Mouse (Mus musculus): Measurements from ENCODE around the gene Scn11a. TPM values are rescaled to one million over a fixed set of nuclear protein-coding genes. Genes with fewer than 3 reads are reported as not detected.

Gene Scn11a
- polyA plus RNA-seq (2015; fragmentation: Nextera tagmentation; extraction: Ambion mirVana), result 0.29 and 0.52 TPM in 2 replicates

- H3K4me2 ChIP-seq, result no peak within 1 kb of the TSS
- H3K27me3 ChIP-seq, result no peaks in the 10 kb centered on the region
- H3K9ac ChIP-seq, result no peak within 1 kb of the TSS
- H3K4me1 ChIP-seq (replicated peaks), result 0 out of 2 replicates have a peak, but pooled peaks cover 3% of the 10 kb centered on the region
- no peaks in the 10 kb centered on the region for H3K36me3 ChIP-seq
- ATAC-seq (ENCODE audit: low FRiP score, low read depth), result no peak
- 51% methylated on average over 4 of the region's 4 CpGs for WGBS
- H3K27ac ChIP-seq (replicated peaks), result no peak within 1 kb of the TSS
- no peaks in the 10 kb centered on the region for H3K9me3 ChIP-seq
- H3K4me3 ChIP-seq, result no peak within 1 kb of the TSS
Observed at GRCm38 (mm10) chr9:119825297-119825696, at the start of gene Scn11a. TSS of gene Scn11a (minus strand) at chr9:119825456.

- Histone ChIP-seq H3K9ac (no peak overlapping the region), H3K4me2 (no peak overlapping the region), H3K4me1 (replicated peaks) (peaks cover 12% of the 10 kb centered on the region), H3K27me3 (no peaks in the 10 kb centered on the region), H3K4me3 (no peak overlapping the region), H3K9me3 (0 out of 2 replicates have a peak, but pooled peaks cover 4% of the 10 kb centered on the region), H3K36me3 (no peaks in the 10 kb centered on the region), H3K27ac (replicated peaks) (no peak overlapping the region)
- 72% methylated on average over 8 of the region's 8 CpGs for WGBS
- no peak for ATAC-seq (ENCODE audit: low FRiP score, low read depth)
Observed at GRCm38 (mm10) chr9:119854170-119854569, 28.9 kb upstream of the Scn11a start.

- ATAC-seq (ENCODE audit: low FRiP score, low read depth), result peak; percentile 51; the same call in 1 of the 2 replicates
- Histone ChIP-seq H3K4me3 (no peak overlapping the region), H3K27ac (replicated peaks) (peak overlapping the region; percentile 64; the same call in 1 of the 2 replicates), H3K9ac (no peak overlapping the region), H3K4me2 (0 out of 2 replicates have a peak overlapping the region, but pooled peaks have one; percentile 10), H3K36me3 (no peaks in the 10 kb centered on the region), H3K27me3 (no peaks in the 10 kb centered on the region), H3K9me3 (0 out of 2 replicates have a peak, but pooled peaks cover 4% of the 10 kb centered on the region), H3K4me1 (replicated peaks) (peaks cover 12% of the 10 kb centered on the region)
- WGBS, result 70% methylated on average over 2 of the region's 2 CpGs
Observed at GRCm38 (mm10) chr9:119853071-119853846, 28.0 kb upstream of the Scn11a start.

GRCm38 (mm10) chr9:119852347-119853030, 27.2 kb upstream of the Scn11a start:
- H3K4me2 ChIP-seq, result 0 out of 2 replicates have a peak overlapping the region, but pooled peaks have one; percentile 10
- 0 out of 2 replicates have a peak, but pooled peaks cover 3% of the 10 kb centered on the region for H3K9me3 ChIP-seq
- H3K36me3 ChIP-seq, result no peaks in the 10 kb centered on the region
- no peak overlapping the region for H3K4me3 ChIP-seq
- H3K27me3 ChIP-seq, result no peaks in the 10 kb centered on the region
- peak; percentile 78; the same call in 1 of the 2 replicates for ATAC-seq (ENCODE audit: low FRiP score, low read depth)
- H3K9ac ChIP-seq, result no peak overlapping the region
- H3K27ac ChIP-seq (replicated peaks), result peak overlapping the region; percentile 64; the same call in 1 of the 2 replicates
- H3K4me1 ChIP-seq (replicated peaks), result peaks cover 12% of the 10 kb centered on the region
- 32% methylated on average over 10 of the region's 10 CpGs for WGBS

GRCm38 (mm10) chr9:119849214-119849613, 24.0 kb upstream of the Scn11a start:
- Histone ChIP-seq H3K4me2 (no peak overlapping the region), H3K36me3 (no peaks in the 10 kb centered on the region), H3K4me1 (replicated peaks) (peaks cover 16% of the 10 kb centered on the region), H3K27me3 (no peaks in the 10 kb centered on the region), H3K9me3 (no peaks in the 10 kb centered on the region), H3K27ac (replicated peaks) (no peak overlapping the region), H3K4me3 (no peak overlapping the region), H3K9ac (no peak overlapping the region)
- no peak for ATAC-seq (ENCODE audit: low FRiP score, low read depth)
- 18% methylated on average over 8 of the region's 8 CpGs for WGBS

- Histone ChIP-seq H3K4me2 (no peak overlapping the region), H3K36me3 (no peaks in the 10 kb centered on the region), H3K27ac (replicated peaks) (no peak overlapping the region), H3K4me1 (replicated peaks) (peaks cover 16% of the 10 kb centered on the region), H3K27me3 (no peaks in the 10 kb centered on the region), H3K9ac (no peak overlapping the region), H3K4me3 (no peak overlapping the region), H3K9me3 (no peaks in the 10 kb centered on the region)
- WGBS, result 39% methylated on average over 7 of the region's 7 CpGs
- ATAC-seq (ENCODE audit: low FRiP score, low read depth), result no peak
Observed at GRCm38 (mm10) chr9:119848671-119849070, 23.4 kb upstream of the Scn11a start.

- H3K9ac ChIP-seq, result no peak overlapping the region
- H3K4me1 ChIP-seq (replicated peaks), result peaks cover 20% of the 10 kb centered on the region
- no peak overlapping the region for H3K4me2 ChIP-seq
- no peaks in the 10 kb centered on the region for H3K9me3 ChIP-seq
- H3K27me3 ChIP-seq, result no peaks in the 10 kb centered on the region; the same call in 1 of the 2 replicates
- H3K4me3 ChIP-seq, result no peak overlapping the region
- H3K27ac ChIP-seq (replicated peaks), result no peak overlapping the region
- no peaks in the 10 kb centered on the region for H3K36me3 ChIP-seq
- WGBS, result 74% methylated on average over 6 of the region's 6 CpGs
- ATAC-seq (ENCODE audit: low FRiP score, low read depth), result no peak
Observed at GRCm38 (mm10) chr9:119847187-119847586, 21.9 kb upstream of the Scn11a start.

GRCm38 (mm10) chr9:119844724-119845123, 19.5 kb upstream of the Scn11a start:
- no peak for ATAC-seq (ENCODE audit: low FRiP score, low read depth)
- 50% methylated on average over 5 of the region's 5 CpGs for WGBS
- Histone ChIP-seq H3K9me3 (no peaks in the 10 kb centered on the region), H3K36me3 (no peaks in the 10 kb centered on the region), H3K27me3 (no peaks in the 10 kb centered on the region; the same call in 1 of the 2 replicates), H3K4me2 (no peak overlapping the region), H3K4me3 (no peak overlapping the region), H3K27ac (replicated peaks) (no peak overlapping the region), H3K9ac (no peak overlapping the region), H3K4me1 (replicated peaks) (peaks cover 22% of the 10 kb centered on the region)

- 87% methylated on average over 4 of the region's 4 CpGs for WGBS
- H3K9me3 ChIP-seq, result no peaks in the 10 kb centered on the region
- no peak overlapping the region for H3K27ac ChIP-seq (replicated peaks)
- no peak overlapping the region for H3K4me2 ChIP-seq
- no peak overlapping the region for H3K9ac ChIP-seq
- ATAC-seq (ENCODE audit: low FRiP score, low read depth), result no peak
- no peaks in the 10 kb centered on the region for H3K36me3 ChIP-seq
- no peaks in the 10 kb centered on the region; the same call in 1 of the 2 replicates for H3K27me3 ChIP-seq
- no peak overlapping the region for H3K4me3 ChIP-seq
- peaks cover 17% of the 10 kb centered on the region for H3K4me1 ChIP-seq (replicated peaks)
Observed at GRCm38 (mm10) chr9:119843549-119843948, 18.3 kb upstream of the Scn11a start.

- Histone ChIP-seq H3K27me3 (no peaks in the 10 kb centered on the region; the same call in 1 of the 2 replicates), H3K9ac (no peak overlapping the region), H3K4me3 (no peak overlapping the region), H3K27ac (replicated peaks) (no peak overlapping the region), H3K9me3 (no peaks in the 10 kb centered on the region), H3K4me2 (no peak overlapping the region), H3K36me3 (no peaks in the 10 kb centered on the region), H3K4me1 (replicated peaks) (peaks cover 17% of the 10 kb centered on the region)
- 25% methylated on average over 4 of the region's 4 CpGs for WGBS
- peak; percentile 38; the same call in 1 of the 2 replicates for ATAC-seq (ENCODE audit: low FRiP score, low read depth)
Observed at GRCm38 (mm10) chr9:119842541-119843169, 17.4 kb upstream of the Scn11a start.

- Histone ChIP-seq H3K27ac (replicated peaks) (no peak overlapping the region), H3K4me3 (no peak overlapping the region), H3K4me2 (no peak overlapping the region), H3K36me3 (no peaks in the 10 kb centered on the region), H3K27me3 (no peaks in the 10 kb centered on the region; the same call in 1 of the 2 replicates), H3K9ac (no peak overlapping the region), H3K4me1 (replicated peaks) (peaks cover 17% of the 10 kb centered on the region), H3K9me3 (no peaks in the 10 kb centered on the region)
- 22% methylated on average over 6 of the region's 6 CpGs for WGBS
- ATAC-seq (ENCODE audit: low FRiP score, low read depth), result peak; percentile 54; the same call in 1 of the 2 replicates
Observed at GRCm38 (mm10) chr9:119842091-119842490, 16.8 kb upstream of the Scn11a start.
